Mouse (Mus musculus) MEL (cell line): Measurements from ENCODE around the gene Gm28729.

Experiments
- CHD1 ChIP-seq: IDR thresholded peaks from 2 replicates; pipeline ENCODE4 v1.6.1; 2012; ENCODE audit warnings: low read depth, mild to moderate bottlenecking, inconsistent platforms, low read length, improper control_type of control experiment
- CTCF ChIP-seq, 3 experiments: IDR thresholded peaks in 2 of 3; conservative IDR thresholded peaks in 1 of 3; 2 replicates each; pipeline ENCODE4 v1.5.1; 2011 to 2012; ENCODE audit warnings: low read length in 3 of 3, low read depth in 2 of 3, mild to moderate bottlenecking in 2 of 3, improper control_type of control experiment in 1 of 3, inconsistent platforms in 1 of 3, mixed read lengths in 1 of 3, moderate library complexity in 1 of 3; ENCODE audit not compliant: control insufficient read depth in 1 of 3, insufficient read depth in 1 of 3, poor library complexity in 1 of 3, severe bottlenecking in 1 of 3
- E2F4 ChIP-seq: IDR thresholded peaks from 2 replicates; pipeline ENCODE4 v1.6.1; 2011; ENCODE audit warnings: low read depth, low read length, improper control_type of control experiment, borderline replicate concordance
- GATA1 ChIP-seq: IDR thresholded peaks from 2 replicates; pipeline ENCODE4 v1.6.1; 2011; ENCODE audit warnings: low read depth, low read length, improper control_type of control experiment
- JUND ChIP-seq: IDR thresholded peaks from 2 replicates; pipeline ENCODE4 v1.6.1; 2011; ENCODE audit warnings: low read depth, mild to moderate bottlenecking, improper control_type of control experiment, low read length
- MAFK ChIP-seq: IDR thresholded peaks from 2 replicates; pipeline ENCODE4 v1.6.1; 2011; ENCODE audit warnings: low read depth, mild to moderate bottlenecking, low read length, improper control_type of control experiment, borderline replicate concordance
- NRF1 ChIP-seq: IDR thresholded peaks from 2 replicates; pipeline ENCODE4 v1.6.1; 2014; ENCODE audit warnings: low read depth, mild to moderate bottlenecking, inconsistent platforms, low read length, improper control_type of control experiment, moderate library complexity; ENCODE audit not compliant: poor library complexity, insufficient read depth, severe bottlenecking
- POLR2A ChIP-seq, 2 experiments: IDR thresholded peaks; 2 replicates each; pipeline ENCODE4 v1.6.1; 2011 to 2012; ENCODE audit warnings: low read length in 2 of 2, mild to moderate bottlenecking in 2 of 2, control low read depth in 1 of 2, improper control_type of control experiment in 1 of 2, low read depth in 1 of 2, moderate library complexity in 1 of 2; ENCODE audit not compliant: control insufficient read depth in 1 of 2, insufficient read depth in 1 of 2, poor library complexity in 1 of 2
- POLR2AphosphoS2 ChIP-seq: IDR thresholded peaks from 2 replicates; pipeline ENCODE4 v1.6.1; 2011; ENCODE audit warnings: low read length, improper control_type of control experiment
- UBTF ChIP-seq: IDR thresholded peaks from 2 replicates; pipeline ENCODE4 v1.6.1; 2012; ENCODE audit warnings: low read depth, mild to moderate bottlenecking, inconsistent platforms, low read length, improper control_type of control experiment, moderate library complexity, borderline replicate concordance; ENCODE audit not compliant: insufficient read depth
- USF2 ChIP-seq, 2 experiments: IDR thresholded peaks; 2 replicates each; pipeline ENCODE4 v1.6.1; 2011 to 2012; ENCODE audit warnings: improper control_type of control experiment in 2 of 2, low read length in 2 of 2, borderline replicate concordance in 1 of 2, inconsistent platforms in 1 of 2, low read depth in 1 of 2, mild to moderate bottlenecking in 1 of 2; ENCODE audit not compliant: insufficient read depth in 1 of 2
- ZNF384 ChIP-seq: IDR thresholded peaks from 2 replicates; pipeline ENCODE4 v1.6.1; 2012; ENCODE audit warnings: low read depth, mild to moderate bottlenecking, inconsistent platforms, low read length, improper control_type of control experiment

DNA sequence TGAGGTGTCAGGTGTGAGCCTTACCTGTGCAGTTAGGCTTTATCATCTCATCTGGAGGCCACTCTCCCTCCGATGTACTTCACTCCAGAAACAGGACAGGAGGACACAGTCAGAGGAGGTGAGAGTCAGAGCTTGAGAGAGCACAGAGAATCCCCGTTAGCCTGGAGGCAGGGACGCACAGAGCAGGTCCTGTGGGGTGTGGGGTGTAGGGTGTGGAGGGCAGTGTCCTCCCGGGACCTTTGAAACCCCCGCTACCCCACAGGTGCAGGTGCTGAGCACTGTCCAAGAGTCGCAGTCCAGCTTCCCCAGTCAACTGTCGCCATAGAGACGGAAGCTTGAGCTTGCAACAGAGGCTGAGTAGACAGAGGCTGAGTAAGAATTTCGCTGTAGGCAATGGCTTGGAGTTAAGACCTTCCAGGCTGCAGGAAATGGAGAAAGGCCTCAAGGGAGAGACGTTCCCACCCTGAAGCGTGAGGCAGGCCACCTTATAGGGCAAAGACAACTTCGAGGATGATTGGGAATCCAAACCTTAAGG, at the start of gene Gm28729:
- TF ChIP-seq USF2 (IDR thresholded peaks at IDR 0.05; ENCODE audit: borderline replicate concordance in 1 of 2, insufficient read depth in 1 of 2, low read depth in 1 of 2, low read length in 2 of 2) (no peak), MAFK (no peak), GATA1 (no peak), POLR2A (IDR thresholded peaks at IDR 0.05; ENCODE audit: control insufficient read depth in 1 of 2, insufficient read depth in 1 of 2, low read depth in 1 of 2, low read length in 2 of 2, poor library complexity in 1 of 2) (no peak), JUND (no peak), POLR2AphosphoS2 (no peak), CTCF (IDR thresholded peaks at IDR 0.05 in 2 of 3, conservative IDR thresholded peaks at IDR 0.05 in 1 of 3; ENCODE audit: control insufficient read depth in 1 of 3, insufficient read depth in 1 of 3, low read depth in 2 of 3, low read length in 3 of 3, poor library complexity in 1 of 3, severe bottlenecking in 1 of 3) (no peak), E2F4 (no peak), ZNF384 (no peak), CHD1 (no peak), NRF1 (no peak), UBTF (no peak)
